Mouse (Mus musculus): ENCODE measurements at regions not wholly inside any gene's neighbourhood (a gene's known extent, or its start where the extent isn't known, plus 50 kb on each side); places are given as distances from the start of the nearest gene placed in this dataset.

GRCm38 (mm10) chr7:124549038-124549437 is 566.4 kb downstream of the Hs3st4 start:
- Histone ChIP-seq H3K79me2 (ENCODE audit: control insufficient read depth, insufficient read depth) (no peaks in the 10 kb centered on the region), H3K79me3 (ENCODE audit: low read depth) (no peaks in the 10 kb centered on the region), H3K36me3 (ENCODE audit: control insufficient read depth, insufficient read depth) (no peaks in the 10 kb centered on the region), H3K4me3 (ENCODE audit: insufficient read depth, poor library complexity, severe bottlenecking) (no peak overlapping the region), H3ac (ENCODE audit: control insufficient read depth, insufficient read length, low read depth) (no peak overlapping the region), H3K27me3 (ENCODE audit: control insufficient read depth, insufficient read depth, insufficient read length) (no peaks in the 10 kb centered on the region)
- TF ChIP-seq CTCF (IDR thresholded peaks at IDR 0.05; ENCODE audit: control insufficient read depth, insufficient read depth, insufficient read length) (no peak), MYOG (IDR thresholded peaks at IDR 0.05; ENCODE audit: control insufficient read depth, extremely low read depth, insufficient read length) (no peak), CEBPB (IDR thresholded peaks at IDR 0.05; ENCODE audit: low read depth) (no peak), MAX (IDR thresholded peaks at IDR 0.05) (no peak), MYOD1 (IDR thresholded peaks at IDR 0.05; ENCODE audit: control insufficient read depth, insufficient read length, low read depth) (no peak), FOSL1 (IDR thresholded peaks at IDR 0.05; ENCODE audit: insufficient read depth, low read length, poor library complexity, severe bottlenecking) (no peak), USF1 (IDR thresholded peaks at IDR 0.05; ENCODE audit: low read depth) (no peak)

DNA sequence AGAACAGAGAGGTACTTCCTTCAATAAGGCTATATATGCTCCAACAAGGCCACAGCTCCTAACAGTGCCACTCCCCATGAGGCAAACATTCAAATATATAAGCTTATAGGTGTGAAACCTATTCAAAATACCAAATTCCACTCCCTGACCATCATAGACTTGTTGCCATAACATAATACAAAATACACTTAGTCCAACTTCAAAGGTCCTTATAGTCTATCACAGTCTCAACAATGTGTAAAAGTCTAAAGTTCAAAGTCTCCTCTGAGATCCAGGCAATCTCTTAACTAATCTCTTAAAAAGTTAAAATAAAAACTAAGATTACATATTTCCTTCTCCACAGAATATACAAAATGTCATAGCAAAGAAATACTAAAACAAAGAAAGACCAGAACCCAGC is 574.5 kb downstream of the Hs3st4 start:
- no peak overlapping the region for H3ac ChIP-seq (ENCODE audit: control insufficient read depth, insufficient read length, low read depth)
- H3K79me2 ChIP-seq (ENCODE audit: control insufficient read depth, insufficient read depth): no peaks in the 10 kb centered on the region
- H3K27me3 ChIP-seq (ENCODE audit: control insufficient read depth, insufficient read depth, insufficient read length): no peaks in the 10 kb centered on the region
- TF ChIP-seq MYOD1 (IDR thresholded peaks at IDR 0.05; ENCODE audit: control insufficient read depth, insufficient read length, low read depth) (no peak), MYOG (IDR thresholded peaks at IDR 0.05; ENCODE audit: control insufficient read depth, extremely low read depth, insufficient read length) (no peak), FOSL1 (IDR thresholded peaks at IDR 0.05; ENCODE audit: insufficient read depth, low read length, poor library complexity, severe bottlenecking) (no peak), USF1 (IDR thresholded peaks at IDR 0.05; ENCODE audit: low read depth) (no peak), CEBPB (IDR thresholded peaks at IDR 0.05; ENCODE audit: low read depth) (no peak), CTCF (IDR thresholded peaks at IDR 0.05; ENCODE audit: control insufficient read depth, insufficient read depth, insufficient read length) (no peak), MAX (IDR thresholded peaks at IDR 0.05) (no peak)
- no peak overlapping the region for H3K4me3 ChIP-seq (ENCODE audit: insufficient read depth, poor library complexity, severe bottlenecking)
- no peaks in the 10 kb centered on the region for H3K36me3 ChIP-seq (ENCODE audit: control insufficient read depth, insufficient read depth)
- no peaks in the 10 kb centered on the region for H3K79me3 ChIP-seq (ENCODE audit: low read depth)

DNA sequence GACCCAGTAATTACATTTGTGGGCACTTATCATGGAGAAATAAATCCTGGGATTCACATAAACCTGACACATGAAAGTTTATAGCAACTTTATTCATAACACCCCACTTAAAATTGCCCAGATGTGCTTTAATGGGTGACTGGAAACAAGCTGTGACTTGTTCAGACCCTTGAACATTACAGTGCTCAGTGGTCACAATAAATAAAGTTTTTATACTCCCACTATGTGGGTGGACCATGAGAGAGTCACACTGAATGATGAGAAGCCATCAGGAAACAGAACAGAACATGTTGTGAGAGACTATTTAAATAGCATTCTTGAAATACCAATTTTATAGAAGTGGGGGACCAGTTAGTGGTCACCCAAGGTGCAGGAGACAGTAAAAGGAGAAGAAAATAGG is 588.1 kb downstream of the Hs3st4 start:
- no peak overlapping the region for H3K4me3 ChIP-seq (ENCODE audit: insufficient read depth, poor library complexity, severe bottlenecking)
- no peak for TF ChIP-seq MAX (IDR thresholded peaks at IDR 0.05)
- TF ChIP-seq MYOG (IDR thresholded peaks at IDR 0.05; ENCODE audit: control insufficient read depth, extremely low read depth, insufficient read length): no peak
- TF ChIP-seq USF1 (IDR thresholded peaks at IDR 0.05; ENCODE audit: low read depth): no peak
- no peak for TF ChIP-seq MYOD1 (IDR thresholded peaks at IDR 0.05; ENCODE audit: control insufficient read depth, insufficient read length, low read depth)
- no peak for TF ChIP-seq CEBPB (IDR thresholded peaks at IDR 0.05; ENCODE audit: low read depth)
- TF ChIP-seq CTCF (IDR thresholded peaks at IDR 0.05; ENCODE audit: control insufficient read depth, insufficient read depth, insufficient read length): no peak
- no peak for TF ChIP-seq FOSL1 (IDR thresholded peaks at IDR 0.05; ENCODE audit: insufficient read depth, low read length, poor library complexity, severe bottlenecking)
- no peak overlapping the region for H3ac ChIP-seq (ENCODE audit: control insufficient read depth, insufficient read length, low read depth)
- H3K79me3 ChIP-seq (ENCODE audit: low read depth): no peaks in the 10 kb centered on the region
- no peaks in the 10 kb centered on the region for H3K36me3 ChIP-seq (ENCODE audit: control insufficient read depth, insufficient read depth)
- no peaks in the 10 kb centered on the region for H3K79me2 ChIP-seq (ENCODE audit: control insufficient read depth, insufficient read depth)
- no peaks in the 10 kb centered on the region for H3K27me3 ChIP-seq (ENCODE audit: control insufficient read depth, insufficient read depth, insufficient read length)

GRCm38 (mm10) chr7:124573666-124574065 is 591.0 kb downstream of the Hs3st4 start:
- Histone ChIP-seq H3K36me3 (ENCODE audit: control insufficient read depth, insufficient read depth) (no peaks in the 10 kb centered on the region), H3K79me2 (ENCODE audit: control insufficient read depth, insufficient read depth) (no peaks in the 10 kb centered on the region), H3ac (ENCODE audit: control insufficient read depth, insufficient read length, low read depth) (no peak overlapping the region), H3K79me3 (ENCODE audit: low read depth) (no peaks in the 10 kb centered on the region), H3K4me3 (ENCODE audit: insufficient read depth, poor library complexity, severe bottlenecking) (no peak overlapping the region), H3K27me3 (ENCODE audit: control insufficient read depth, insufficient read depth, insufficient read length) (no peaks in the 10 kb centered on the region)
- TF ChIP-seq MYOD1 (IDR thresholded peaks at IDR 0.05; ENCODE audit: control insufficient read depth, insufficient read length, low read depth): no peak
- TF ChIP-seq MYOG (IDR thresholded peaks at IDR 0.05; ENCODE audit: control insufficient read depth, extremely low read depth, insufficient read length): no peak
- no peak for TF ChIP-seq USF1 (IDR thresholded peaks at IDR 0.05; ENCODE audit: low read depth)
- TF ChIP-seq FOSL1 (IDR thresholded peaks at IDR 0.05; ENCODE audit: insufficient read depth, low read length, poor library complexity, severe bottlenecking): no peak
- TF ChIP-seq CTCF (IDR thresholded peaks at IDR 0.05; ENCODE audit: control insufficient read depth, insufficient read depth, insufficient read length): no peak
- TF ChIP-seq MAX (IDR thresholded peaks at IDR 0.05): no peak
- TF ChIP-seq CEBPB (IDR thresholded peaks at IDR 0.05; ENCODE audit: low read depth): no peak

- TF ChIP-seq MYOG (IDR thresholded peaks at IDR 0.05; ENCODE audit: control insufficient read depth, extremely low read depth, insufficient read length): no peak
- TF ChIP-seq MYOD1 (IDR thresholded peaks at IDR 0.05; ENCODE audit: control insufficient read depth, insufficient read length, low read depth): no peak
- TF ChIP-seq CTCF (IDR thresholded peaks at IDR 0.05; ENCODE audit: control insufficient read depth, insufficient read depth, insufficient read length): no peak
- TF ChIP-seq CEBPB (IDR thresholded peaks at IDR 0.05; ENCODE audit: low read depth): no peak
- TF ChIP-seq USF1 (IDR thresholded peaks at IDR 0.05; ENCODE audit: low read depth): no peak
- no peak for TF ChIP-seq FOSL1 (IDR thresholded peaks at IDR 0.05; ENCODE audit: insufficient read depth, low read length, poor library complexity, severe bottlenecking)
- no peak overlapping the region for H3ac ChIP-seq (ENCODE audit: control insufficient read depth, insufficient read length, low read depth)
- H3K27me3 ChIP-seq (ENCODE audit: control insufficient read depth, insufficient read depth, insufficient read length): no peaks in the 10 kb centered on the region
- no peaks in the 10 kb centered on the region for H3K36me3 ChIP-seq (ENCODE audit: control insufficient read depth, insufficient read depth)
- no peaks in the 10 kb centered on the region for H3K79me3 ChIP-seq (ENCODE audit: low read depth)
- no peak overlapping the region for H3K4me3 ChIP-seq (ENCODE audit: insufficient read depth, poor library complexity, severe bottlenecking)
- H3K79me2 ChIP-seq (ENCODE audit: control insufficient read depth, insufficient read depth): no peaks in the 10 kb centered on the region
Measured at GRCm38 (mm10) chr7:124581342-124581741, 598.7 kb downstream of the Hs3st4 start.

DNA sequence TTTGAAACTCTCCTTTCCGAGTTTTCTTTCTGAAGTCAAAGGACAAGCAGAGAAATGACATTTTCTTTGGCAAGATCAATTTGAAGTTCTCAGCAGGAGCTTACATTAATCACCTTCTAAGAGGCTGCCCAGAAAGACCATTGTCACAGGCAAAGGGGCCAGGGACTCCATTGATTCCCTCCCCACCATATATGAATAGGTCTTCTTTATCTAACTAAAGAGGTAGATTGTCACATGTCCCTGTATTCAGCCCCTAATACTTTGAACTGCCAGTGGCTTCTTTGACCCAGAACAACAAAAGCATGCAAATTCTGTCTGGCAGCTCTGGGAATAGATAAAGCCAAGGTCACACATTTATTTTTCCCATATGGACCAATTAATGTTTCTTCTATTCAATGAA is 602.6 kb downstream of the Hs3st4 start:
- Histone ChIP-seq H3K4me3 (ENCODE audit: insufficient read depth, poor library complexity, severe bottlenecking) (no peak overlapping the region), H3K27me3 (ENCODE audit: control insufficient read depth, insufficient read depth, insufficient read length) (no peaks in the 10 kb centered on the region), H3K36me3 (ENCODE audit: control insufficient read depth, insufficient read depth) (no peaks in the 10 kb centered on the region), H3K79me3 (ENCODE audit: low read depth) (no peaks in the 10 kb centered on the region), H3K79me2 (ENCODE audit: control insufficient read depth, insufficient read depth) (no peaks in the 10 kb centered on the region), H3ac (ENCODE audit: control insufficient read depth, insufficient read length, low read depth) (no peak overlapping the region)
- no peak for TF ChIP-seq CTCF (IDR thresholded peaks at IDR 0.05; ENCODE audit: control insufficient read depth, insufficient read depth, insufficient read length)
- TF ChIP-seq USF1 (IDR thresholded peaks at IDR 0.05; ENCODE audit: low read depth): no peak
- TF ChIP-seq MYOG (IDR thresholded peaks at IDR 0.05; ENCODE audit: control insufficient read depth, extremely low read depth, insufficient read length): no peak
- TF ChIP-seq MYOD1 (IDR thresholded peaks at IDR 0.05; ENCODE audit: control insufficient read depth, insufficient read length, low read depth): no peak
- TF ChIP-seq FOSL1 (IDR thresholded peaks at IDR 0.05; ENCODE audit: insufficient read depth, low read length, poor library complexity, severe bottlenecking): no peak
- no peak for TF ChIP-seq CEBPB (IDR thresholded peaks at IDR 0.05; ENCODE audit: low read depth)
- no peak for TF ChIP-seq MAX (IDR thresholded peaks at IDR 0.05)

Data from C2C12 (cell line).